Mouse (Mus musculus) adrenal gland, adult 2 months (tissue): ENCODE measurements around the gene Sars2. TPM values are rescaled to one million over a fixed set of nuclear protein-coding genes. Genes with fewer than 3 reads are reported as not detected.

ENCODE experiments used
- DNase-seq: peaks from one replicate; pipeline ENCODE4 v3.0.0; 2021
- polyA plus RNA-seq: library from polyadenylated mRNA; depleted of rRNA; stranded (reverse); fragments of >200 nt; gene quantifications from 2 replicates; pipeline ENCODE4 v1.2.3, GENCODE M21; 2012
- total RNA-seq, 2 experiments: library from RNA; stranded (reverse); gene quantifications; 2 replicates each; pipeline ENCODE4 v1.2.3; 2021

The Sars2 gene
- total and polyA plus RNA-seq, 3 experiments: 16.5 to 42.6 (median 21.2) TPM

GRCm38 (mm10) chr7:28778825-28779224 is 37.0 kb downstream of the Sars2 start:
- DNase-seq: peak; percentile 68

GRCm38 (mm10) chr7:28780067-28780658 is 38.4 kb downstream of the Sars2 start:
- peak; percentile 86 for DNase-seq

DNA sequence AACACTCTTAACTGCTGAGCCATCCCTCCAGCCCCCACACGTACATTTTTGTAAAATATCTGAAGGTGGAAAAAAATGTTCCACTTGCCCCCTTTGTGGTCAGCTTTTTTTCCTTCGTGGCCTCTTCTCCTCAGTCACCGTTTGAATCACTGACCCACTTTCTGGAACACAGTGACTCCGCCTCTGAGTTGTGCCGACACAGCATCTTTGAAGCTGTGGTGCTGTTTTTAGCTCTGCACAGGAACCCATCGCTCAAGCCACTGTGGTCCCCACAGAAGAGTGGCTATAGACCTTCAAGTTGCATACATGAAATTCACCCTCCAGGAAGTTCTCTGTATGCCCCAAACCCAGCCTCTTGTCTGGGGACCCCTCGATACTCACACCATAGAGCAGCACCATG is 39.1 kb downstream of the Sars2 start:
- DNase-seq: peak; percentile 52

GRCm38 (mm10) chr7:28781261-28781663 is 39.5 kb downstream of the Sars2 start:
- no peak for DNase-seq

GRCm38 (mm10) chr7:28785161-28785560 is 43.4 kb downstream of the Sars2 start:
- no peak for DNase-seq

DNA sequence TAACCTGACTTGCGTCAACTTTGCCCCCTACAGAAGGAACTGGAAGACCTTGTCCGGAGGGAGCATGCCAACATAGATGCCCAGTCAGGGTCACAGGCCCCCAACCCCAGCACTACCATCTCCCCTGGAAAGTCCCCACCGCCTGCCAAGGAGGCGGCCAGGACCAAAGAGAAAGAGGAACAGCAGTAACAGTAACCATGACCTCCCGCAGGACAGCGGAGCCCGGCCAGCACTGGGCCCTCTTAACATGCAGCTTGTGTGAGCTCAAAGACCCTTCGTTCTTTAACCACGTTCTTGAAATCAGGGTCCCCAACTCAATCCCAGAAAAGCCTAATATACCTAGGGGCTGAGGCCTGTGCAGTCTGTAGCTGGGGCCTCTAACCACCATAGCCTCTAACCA is 46.1 kb downstream of the Sars2 start:
- no peak for DNase-seq

DNA sequence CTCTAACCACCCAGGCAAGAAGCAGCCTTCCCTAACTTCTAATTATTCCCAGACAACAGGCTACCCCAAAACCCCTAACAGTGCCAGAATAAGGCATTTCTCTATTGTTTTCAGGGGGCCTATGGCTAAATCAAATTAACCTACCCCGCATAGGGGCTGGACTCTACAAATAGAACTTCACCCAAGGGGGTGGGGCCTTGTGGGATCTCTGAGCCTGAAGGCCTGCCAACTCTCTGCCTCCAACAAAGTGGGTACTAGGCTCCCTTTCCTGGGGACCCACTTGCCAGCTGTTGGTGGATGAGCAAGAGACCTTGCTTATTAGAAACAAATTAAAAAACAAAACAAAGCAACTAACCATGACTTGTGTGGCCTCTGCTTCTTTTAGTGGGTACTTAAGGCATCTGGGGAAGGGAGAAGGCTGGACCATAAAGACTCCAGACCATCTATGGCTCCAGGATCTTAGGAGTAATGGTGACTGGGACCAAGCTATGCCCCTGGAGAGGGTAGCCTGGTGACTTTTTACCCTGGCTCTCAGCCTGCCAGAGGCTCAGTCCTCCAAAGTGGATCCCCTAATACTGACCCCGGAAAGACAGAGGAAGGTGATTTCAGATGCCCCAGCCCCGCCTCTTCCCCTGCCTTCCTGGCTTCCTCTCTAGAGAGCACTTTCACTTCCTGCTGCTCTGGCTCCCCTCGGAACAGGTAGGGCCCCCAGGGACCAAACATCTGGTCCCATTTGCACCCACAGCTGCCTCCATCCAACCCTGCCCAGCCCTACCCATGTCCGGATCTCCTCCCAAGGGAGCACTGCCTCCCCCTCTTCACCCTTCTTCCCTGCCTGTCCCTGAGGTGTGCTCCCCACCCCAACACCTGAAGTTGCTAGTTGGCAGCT is 46.8 kb downstream of the Sars2 start, which contains the start of gene Rinl:
Gene Rinl, plus strand, starts transcription at position 663 of the 889 bp plus-strand sequence.
- no peak for DNase-seq

DNA sequence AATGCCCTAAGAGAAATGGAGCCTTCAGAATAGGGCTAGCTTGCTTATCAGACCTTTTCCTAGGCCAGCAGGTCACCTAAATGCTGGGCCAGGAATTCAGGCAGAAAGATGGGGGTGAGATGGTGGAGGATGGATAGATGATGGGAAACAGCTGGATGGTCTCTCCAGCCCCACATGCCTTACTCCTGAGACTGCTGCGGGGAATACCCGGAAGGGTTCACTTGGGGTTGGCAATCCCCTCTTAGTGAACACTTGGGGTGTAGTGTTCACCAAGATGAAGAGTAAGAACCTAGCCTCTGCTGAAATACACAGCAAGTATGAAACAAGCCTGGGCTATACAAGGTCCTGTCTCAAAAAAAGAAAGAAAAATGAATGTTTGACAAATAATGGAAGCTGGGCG is 47.4 kb downstream of the Sars2 start:
- no peak for DNase-seq

GRCm38 (mm10) chr7:28790066-28790806 is 48.4 kb downstream of the Sars2 start:
- DNase-seq: no peak

- no peak for DNase-seq
Observed at GRCm38 (mm10) chr7:28791706-28792105, 49.9 kb downstream of the Sars2 start.

DNA sequence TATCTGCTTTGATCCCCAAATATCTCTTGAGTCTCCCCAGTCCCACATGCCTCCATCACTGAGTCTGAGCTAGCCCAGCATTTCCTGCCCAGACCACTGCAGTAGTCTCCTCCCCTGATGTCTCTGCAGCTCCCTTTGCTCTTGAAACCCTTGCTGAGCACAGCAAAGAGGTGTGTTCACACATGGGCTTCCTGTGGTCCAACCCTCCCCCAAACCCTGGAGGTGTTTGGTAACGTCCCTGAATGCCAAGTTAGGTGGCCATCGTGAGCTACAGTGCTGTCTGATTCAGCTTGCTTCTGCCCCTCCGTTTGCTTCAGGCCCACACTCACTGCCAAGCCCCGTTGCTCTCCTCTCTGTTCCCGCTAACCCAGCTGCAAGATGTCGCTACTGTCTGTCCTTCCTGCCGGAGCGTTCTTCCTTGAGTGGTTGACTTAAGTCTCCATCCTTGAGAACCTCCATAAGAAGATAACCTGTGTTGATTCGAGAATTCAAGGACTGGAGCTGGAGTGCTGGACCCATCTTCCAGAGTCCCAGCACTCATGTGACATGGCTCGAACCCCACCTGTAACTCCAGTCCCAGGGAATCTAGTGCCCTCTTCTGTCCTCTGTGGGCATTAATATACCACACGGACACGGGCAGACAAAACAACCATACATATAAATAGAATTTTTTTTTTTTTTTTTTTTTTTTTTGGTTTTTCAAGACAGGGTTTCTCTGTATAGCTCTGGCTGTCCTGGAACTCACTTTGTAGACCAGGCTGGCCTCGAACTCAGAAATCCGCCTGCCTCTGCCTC is 50.8 kb downstream of the Sars2 start:
- no peak for DNase-seq

DNA sequence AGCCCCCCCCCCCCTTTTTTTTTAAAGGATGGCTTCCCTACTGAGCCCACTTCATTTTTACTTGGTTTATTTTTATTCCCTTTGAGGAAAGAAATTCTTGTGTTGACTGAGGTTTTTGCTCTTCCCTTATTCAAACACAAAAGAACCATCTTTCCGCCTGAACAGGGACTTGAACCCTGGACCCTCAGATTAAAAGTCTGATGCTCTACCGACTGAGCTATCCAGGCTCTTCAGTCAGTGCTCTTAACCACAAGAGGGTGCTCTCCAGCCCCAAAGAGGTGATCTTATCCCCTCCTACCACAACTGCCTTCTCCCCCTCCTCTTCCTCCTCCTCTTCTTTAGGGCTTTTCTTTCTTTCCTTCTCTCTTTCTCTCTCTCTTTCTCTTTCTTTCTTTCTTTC is 52.0 kb downstream of the Sars2 start:
- DNase-seq: no peak

DNA sequence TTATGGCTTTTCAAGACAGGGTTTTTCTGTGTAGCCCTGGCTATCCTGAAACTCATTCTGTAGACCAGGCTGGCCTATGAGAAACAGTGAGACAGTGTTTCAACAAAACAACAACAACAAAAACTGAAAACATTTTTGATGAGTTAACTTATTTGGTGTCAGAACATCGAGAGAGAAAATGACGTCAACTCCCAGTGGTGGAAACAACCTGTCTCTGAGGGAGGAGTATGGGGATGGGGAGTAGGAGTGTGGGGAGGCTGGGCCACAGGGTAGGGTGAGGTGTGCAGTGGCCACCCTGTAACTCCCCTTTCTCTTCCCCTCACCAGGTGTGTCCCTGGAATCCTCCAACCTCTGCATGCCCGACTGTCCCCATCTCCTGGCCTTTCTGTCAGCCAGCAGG is 52.7 kb downstream of the Sars2 start:
- DNase-seq: no peak

DNA sequence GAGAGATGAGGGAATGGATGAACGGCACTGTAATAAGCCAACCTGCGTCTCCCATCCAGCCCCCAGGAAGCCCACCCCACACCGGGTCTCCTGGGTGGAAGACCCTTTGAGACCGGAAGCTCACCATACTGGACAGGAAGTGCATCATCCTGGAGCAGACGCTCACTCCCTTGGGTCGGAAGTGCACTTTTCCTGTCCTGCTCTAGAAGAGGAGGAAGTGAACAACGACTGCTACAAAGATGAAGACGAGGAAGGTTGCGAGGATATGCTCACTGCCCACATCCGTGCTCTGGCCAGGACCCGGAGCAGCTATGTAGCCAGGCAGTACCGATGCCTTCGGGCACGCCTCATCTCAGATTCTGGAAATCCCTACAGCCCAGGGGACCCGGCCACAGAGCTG is 54.0 kb downstream of the Sars2 start:
- no peak for DNase-seq

DNA sequence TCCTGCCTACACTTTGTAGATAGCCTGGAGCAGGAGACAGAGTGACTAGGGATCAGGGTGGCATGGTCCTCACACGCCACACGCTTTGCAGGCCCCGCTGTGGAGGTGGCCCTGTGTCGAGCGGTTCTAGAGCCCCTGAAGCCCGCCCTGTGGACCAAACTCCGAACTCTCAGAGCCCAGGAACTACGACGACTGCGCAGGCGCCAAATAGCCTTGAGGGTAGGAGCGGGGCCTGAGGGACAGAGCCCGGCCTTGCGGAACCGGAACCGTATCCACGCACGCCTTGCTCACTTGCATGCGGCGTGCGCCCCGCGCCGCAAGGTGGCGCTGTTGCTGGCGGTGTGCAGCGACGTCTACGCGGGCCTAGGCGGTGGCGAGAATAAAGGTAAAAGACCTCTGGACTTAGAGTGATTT is 54.8 kb downstream of the Sars2 start:
- DNase-seq: peak; percentile 90

GRCm38 (mm10) chr7:28799994-28800393 is 58.2 kb downstream of the Sars2 start:
- DNase-seq: no peak

GRCm38 (mm10) chr7:28801451-28801850 is 59.7 kb downstream of the Sars2 start:
- DNase-seq: no peak

GRCm38 (mm10) chr7:28801901-28802670 is 60.3 kb downstream of the Sars2 start:
- no peak for DNase-seq

DNA sequence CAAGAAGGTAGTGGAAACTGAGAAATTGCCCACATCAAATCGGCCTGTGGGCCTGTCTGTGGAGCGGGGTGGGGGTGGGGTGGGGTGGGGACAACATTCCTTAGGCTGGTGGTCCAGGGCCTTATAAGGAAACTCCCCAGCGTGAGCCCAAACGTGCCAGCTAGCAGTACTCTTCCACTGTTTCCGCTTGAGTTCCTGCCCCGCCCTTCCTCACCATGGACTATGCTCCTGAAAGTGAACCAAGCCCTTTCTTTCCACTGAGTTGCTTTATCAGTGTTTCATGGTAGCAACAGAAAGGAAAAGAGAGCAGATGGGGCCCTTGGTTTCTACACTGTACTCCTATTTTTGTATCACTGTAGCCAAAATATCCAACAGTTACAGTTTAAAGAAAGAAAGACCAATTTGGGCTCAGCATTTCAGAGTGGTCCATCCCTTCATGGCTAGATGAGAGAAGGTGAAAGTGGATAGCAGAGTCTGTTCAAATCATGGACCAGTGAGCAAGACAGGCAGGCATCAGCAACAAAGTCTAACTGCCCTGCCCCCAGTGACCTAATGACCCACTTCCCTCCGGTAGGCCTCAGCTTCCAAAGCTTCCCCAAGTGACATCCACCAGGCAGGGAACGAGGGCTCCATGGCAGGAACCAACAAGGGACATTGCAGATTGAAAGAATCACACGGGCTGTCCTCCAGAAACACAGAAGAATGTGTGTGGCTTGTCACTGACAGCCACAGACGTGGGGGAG is 61.2 kb downstream of the Sars2 start:
- no peak for DNase-seq
